Mouse (Mus musculus) lung, adult 10 weeks (tissue): ENCODE data around the gene Olfr906. TPM values are rescaled to one million over a fixed set of nuclear protein-coding genes. Genes with fewer than 3 reads are reported as not detected.

Experiments used
- polyA plus RNA-seq: library from polyadenylated mRNA; stranded (reverse); fragments of 350-450 nt; fragmentation: Illumina TruSeq; extraction: RNeasy Lipid Tissue Mini Kit (QIAGEN cat#74804); gene quantifications from one replicate; pipeline ENCODE4 v1.2.3, GENCODE M21; 2014; ENCODE audit warnings: low read depth, low replicate concordance; ENCODE audit not compliant: insufficient read depth

Olfr906 gene
- polyA plus RNA-seq: not detected

DNA sequence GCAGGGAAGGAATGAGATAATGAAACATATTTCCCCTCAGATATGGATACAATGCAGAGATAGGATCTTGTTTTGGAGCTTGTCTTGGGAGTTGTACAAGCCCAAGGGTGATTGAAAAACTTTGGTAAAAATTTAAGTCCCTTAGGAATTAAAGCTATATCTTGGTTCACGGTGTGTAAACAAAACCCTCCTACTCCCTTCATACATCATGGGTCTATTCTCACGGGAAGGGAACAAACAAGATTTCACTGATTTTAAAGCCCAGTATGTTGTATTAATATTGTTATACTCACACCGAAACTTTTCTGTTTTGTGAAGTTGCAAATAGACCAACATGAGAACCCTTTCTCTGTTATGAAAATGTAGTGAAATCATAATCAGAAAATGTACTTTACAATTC is at the start of gene Olfr906:
Gene Olfr906 (plus strand): TSS at position 301 of the 400 bp plus-strand sequence.

DNA sequence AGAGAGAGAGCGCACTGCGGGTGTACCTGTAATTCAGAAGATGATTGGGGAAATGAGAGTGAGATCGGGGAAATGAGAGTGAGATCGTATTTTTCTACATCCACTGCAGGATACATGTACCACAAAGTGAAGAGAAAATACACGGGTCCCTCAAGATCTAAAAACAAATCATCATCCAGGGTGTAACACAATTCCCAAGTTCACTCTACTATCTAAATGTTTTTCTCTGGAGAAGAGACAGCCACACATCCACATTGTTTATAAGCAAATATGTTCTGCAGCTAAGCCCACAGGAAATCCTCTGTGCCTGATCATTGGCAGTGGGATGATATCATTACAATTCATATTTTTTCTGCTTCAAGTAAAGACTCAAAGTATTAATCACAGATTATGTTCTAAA is 39.5 kb upstream of the Olfr906 start, which contains the start of gene Olfr902:
Gene Olfr902 (plus strand): TSS at position 301 of the 400 bp plus-strand sequence.

DNA sequence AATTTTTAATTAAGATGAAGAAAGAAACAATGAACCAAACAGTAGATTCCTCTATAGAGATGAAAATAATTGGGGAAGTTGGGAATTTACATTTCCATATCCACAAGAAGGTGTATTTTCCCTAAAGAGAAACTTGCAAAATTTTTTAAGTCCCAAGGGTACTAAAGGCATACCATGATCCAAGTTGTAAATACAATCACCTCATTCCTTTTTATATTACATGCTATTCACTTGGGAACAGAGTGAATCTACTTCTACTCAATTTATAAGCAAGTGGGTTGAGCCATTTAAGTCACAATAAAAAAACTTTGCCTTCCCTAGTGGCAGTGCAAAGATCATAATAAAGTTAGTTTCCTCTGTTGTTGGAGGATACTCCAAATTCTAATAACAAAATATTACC is 24.0 kb upstream of the Olfr906 start, which contains the start of gene Olfr904:
Gene Olfr904 (plus strand): TSS at position 301 of the 400 bp plus-strand sequence.

DNA sequence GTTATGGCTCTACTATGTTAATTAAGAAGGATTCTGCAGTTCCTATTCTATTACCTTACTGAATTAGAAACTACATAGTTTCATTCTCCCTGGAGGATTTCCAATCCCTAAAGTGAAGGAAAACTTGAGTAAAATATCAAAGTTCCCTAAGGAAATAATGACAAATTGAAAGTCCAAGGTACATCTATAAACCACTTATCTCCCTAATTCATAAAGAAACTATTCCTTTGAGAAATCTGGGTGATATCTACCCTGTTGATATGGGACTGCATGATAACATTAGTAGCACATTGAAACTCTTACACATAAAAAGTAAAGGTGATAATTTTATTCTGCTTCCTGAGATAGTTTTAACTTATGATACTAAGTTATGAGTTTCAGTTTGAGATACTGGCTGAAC is 16.1 kb upstream of the Olfr906 start, which contains the start of gene Olfr905:
Gene Olfr905 (plus strand): TSS at position 301 of the 400 bp plus-strand sequence.

DNA sequence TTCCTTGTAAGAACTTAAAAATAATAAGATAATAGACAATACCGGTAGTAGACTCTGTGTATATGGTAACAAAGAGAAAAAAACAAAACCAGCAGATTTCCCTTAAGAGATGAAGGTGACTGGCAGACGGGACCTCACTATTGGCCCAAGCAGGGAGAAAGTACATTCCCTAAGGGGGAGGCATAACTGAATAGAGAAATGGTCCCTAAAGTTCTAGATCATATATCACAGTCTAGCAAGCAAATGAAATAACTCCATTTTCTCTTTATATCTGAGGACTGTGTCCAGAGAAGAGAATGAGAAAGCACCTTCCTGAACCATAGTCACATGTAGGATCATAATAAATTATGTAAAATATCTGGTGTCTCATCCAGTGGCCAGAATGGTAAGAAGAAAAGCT is 8.6 kb downstream of the Olfr906 start, which contains the start of gene Olfr907:
Gene Olfr907 (plus strand): TSS at position 301 of the 400 bp plus-strand sequence.

DNA sequence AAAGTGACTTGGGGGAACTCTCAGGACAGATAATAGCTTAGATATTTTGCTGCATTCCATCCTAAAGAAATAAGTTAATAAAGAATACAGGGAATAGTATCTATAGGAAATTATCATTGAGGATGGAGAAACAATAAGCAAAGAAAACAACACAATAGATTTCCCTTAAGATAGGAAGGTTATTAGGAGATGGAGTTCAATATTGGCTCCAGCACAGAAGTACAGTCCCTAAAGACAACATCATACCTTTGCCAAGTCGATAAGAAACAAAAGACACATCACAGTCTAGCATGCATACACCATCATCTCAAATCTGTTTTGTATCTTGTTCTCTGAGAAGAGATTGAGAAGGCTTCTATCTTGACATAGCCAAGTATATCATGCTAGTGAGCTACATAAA is 34.4 kb downstream of the Olfr906 start, which contains the start of gene Olfr911-ps1:
Gene Olfr911-ps1 (plus strand): TSS at position 301 of the 400 bp plus-strand sequence.

DNA sequence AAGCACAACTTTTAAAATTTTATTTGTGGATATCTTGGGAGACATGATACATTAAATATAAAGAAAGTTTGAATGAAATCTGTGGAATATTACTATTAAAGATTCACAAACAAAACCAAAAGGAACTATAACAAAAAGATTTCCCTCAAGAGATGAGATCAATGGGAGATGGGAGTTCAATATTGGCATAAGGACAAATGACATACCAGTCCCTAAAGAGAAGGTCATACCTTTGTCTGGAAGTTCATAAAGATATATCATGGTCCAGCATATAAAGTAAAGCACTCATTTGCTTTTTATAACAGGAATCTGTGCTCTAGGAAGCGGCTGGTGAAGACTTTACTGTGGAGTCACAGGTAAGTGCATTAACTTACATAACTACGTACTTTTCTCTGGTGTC is 50.7 kb downstream of the Olfr906 start, which contains the start of gene Olfr910:
Gene Olfr910 (plus strand): TSS at position 301 of the 400 bp plus-strand sequence.

Other genes starting within 250 kb of the Olfr906 start
- not detected for gene Olfr143, start 234.3 kb upstream of the Olfr906 start, polyA plus RNA-seq
- gene Olfr895, start 219.2 kb upstream of the Olfr906 start, polyA plus RNA-seq: not detected
- gene Olfr896-ps1, start 196.0 kb upstream of the Olfr906 start, polyA plus RNA-seq: not detected
- gene Olfr25, start 158.0 kb upstream of the Olfr906 start, polyA plus RNA-seq: not detected
- not detected for gene Olfr898, start 138.7 kb upstream of the Olfr906 start, polyA plus RNA-seq
- gene Olfr250, start 120.2 kb upstream of the Olfr906 start, polyA plus RNA-seq: not detected
- not detected for gene Olfr251, start 110.0 kb upstream of the Olfr906 start, polyA plus RNA-seq
- not detected for gene Olfr147, start 85.4 kb upstream of the Olfr906 start, polyA plus RNA-seq
- gene Olfr901, start 57.6 kb upstream of the Olfr906 start, polyA plus RNA-seq: not detected
- gene Olfr902, start 39.4 kb upstream of the Olfr906 start, polyA plus RNA-seq: not detected
- gene Olfr904, start 23.9 kb upstream of the Olfr906 start, polyA plus RNA-seq: not detected
- gene Olfr905, start 16.0 kb upstream of the Olfr906 start, polyA plus RNA-seq: not detected
- gene Olfr907, start 8.7 kb downstream of the Olfr906 start, polyA plus RNA-seq: not detected
- not detected for gene Olfr911-ps1, start 34.5 kb downstream of the Olfr906 start, polyA plus RNA-seq
- not detected for gene Olfr910, start 50.8 kb downstream of the Olfr906 start, polyA plus RNA-seq
- not detected for gene Olfr912, start 93.1 kb downstream of the Olfr906 start, polyA plus RNA-seq
- not detected for gene Olfr913, start 105.7 kb downstream of the Olfr906 start, polyA plus RNA-seq
- gene Olfr914, start 118.0 kb downstream of the Olfr906 start, polyA plus RNA-seq: not detected
- not detected for gene Olfr916, start 172.8 kb downstream of the Olfr906 start, polyA plus RNA-seq
- not detected for gene Olfr917, start 178.8 kb downstream of the Olfr906 start, polyA plus RNA-seq
- not detected for gene Olfr918, start 187.5 kb downstream of the Olfr906 start, polyA plus RNA-seq
- not detected for gene Olfr919, start 216.6 kb downstream of the Olfr906 start, polyA plus RNA-seq
- gene Vwa5a, start 231.2 kb downstream of the Olfr906 start, polyA plus RNA-seq: 27.1 TPM